Mouse (Mus musculus) intestine, embryonic 14.5 days (tissue): ENCODE results near the gene Fam187a. TPM values are rescaled to one million over a fixed set of nuclear protein-coding genes. Genes with fewer than 3 reads are reported as not detected.

Source experiments
- ATAC-seq: fragments of 200-750 bp; cut with Nextera tagmentation; replicated peaks from 2 replicates; pipeline ENCODE4 v1.8.0; 2017; ENCODE audit warnings: low read depth, moderate number of reproducible peaks, moderate TSS enrichment, moderate library complexity; ENCODE audit not compliant: low FRiP score, low TSS enrichment
- DNase-seq: peaks from one replicate; pipeline ENCODE4 v3.0.0-alpha.2; 2018; ENCODE audit warnings: low spot score
- H3K27ac ChIP-seq: fragments of 300-500 bp; sonication (generic); 2 replicates; pipeline ENCODE4 v1.5.1; 2014; ENCODE audit warnings: low read depth, mild to moderate bottlenecking, control low read depth
- H3K27me3 ChIP-seq: fragments of 300-500 bp; sonication (generic); replicated peaks from 2 replicates; pipeline ENCODE4 v1.6.1; 2014; ENCODE audit warnings: low read length, control low read depth; ENCODE audit not compliant: control insufficient read depth, insufficient read depth
- H3K36me3 ChIP-seq: fragments of 300-500 bp; sonication (generic); 2 replicates; pipeline ENCODE4 v1.6.1; 2014; ENCODE audit warnings: low read length, control low read depth; ENCODE audit not compliant: control insufficient read depth, insufficient read depth
- H3K4me1 ChIP-seq: fragments of 300-500 bp; sonication (generic); replicated peaks from 2 replicates; pipeline ENCODE4 v1.6.1; 2014; ENCODE audit warnings: low read length, control low read depth, mixed read lengths; ENCODE audit not compliant: control insufficient read depth, insufficient read depth
- H3K4me2 ChIP-seq: fragments of 300-500 bp; sonication (generic); 2 replicates; pipeline ENCODE4 v1.6.1; 2014; ENCODE audit warnings: low read length
- H3K4me3 ChIP-seq: fragments of 300-500 bp; sonication (generic); 2 replicates; pipeline ENCODE4 v1.5.1; 2014; ENCODE audit warnings: low read depth, low read length, control low read depth, mixed read lengths
- H3K9ac ChIP-seq: fragments of 300-500 bp; sonication (generic); 2 replicates; pipeline ENCODE4 v1.6.1; 2014; ENCODE audit warnings: mild to moderate bottlenecking, low read length
- H3K9me3 ChIP-seq: fragments of 300-500 bp; sonication (generic); 2 replicates; pipeline ENCODE4 v1.6.1; 2016; ENCODE audit warnings: low read length, control low read depth; ENCODE audit not compliant: control insufficient read depth
- WGBS: fragments of 180-500 bp; shearing (Covaris S2); extraction: QIAGEN DNeasy Blood & Tissue Kit; methylation state at CpG from one replicate; pipeline ENCODE4 v1.1.7; 2014; 5-methylcytosine and 5-hydroxymethylcytosine counted together
- polyA plus RNA-seq: library from polyadenylated mRNA; unstranded; fragments of >200 nt; fragmentation: Nextera tagmentation; extraction: Ambion mirVana; gene quantifications from 2 replicates; pipeline ENCODE4 v1.2.1, GENCODE M21; 2014

Fam187a gene
- polyA plus RNA-seq, 1 experiment from 2014 or later = not detected

DNA sequence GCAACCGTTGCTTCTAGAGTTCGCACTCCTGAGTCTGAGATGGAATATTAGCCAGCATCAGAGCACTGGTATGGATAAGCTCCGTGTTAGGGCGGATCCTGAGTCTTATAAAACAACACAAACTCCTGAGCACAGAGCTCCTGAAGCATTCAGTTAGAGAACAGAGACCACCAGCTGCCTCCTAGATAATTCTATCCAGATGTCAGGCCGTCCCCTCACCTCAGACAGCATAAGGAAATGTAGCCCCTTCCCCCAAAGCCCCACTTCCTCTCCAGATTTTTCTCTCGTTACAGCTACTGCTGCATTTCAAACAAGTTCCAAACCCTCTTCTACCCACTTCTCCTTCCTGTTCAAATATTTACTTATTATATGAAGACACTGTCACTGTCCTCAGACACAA, 29.0 kb upstream of the Fam187a start:
- WGBS = 78% methylated on average over 6 of the region's 6 CpGs
- no peak for DNase-seq
- H3K4me3 ChIP-seq = no peak overlapping the region
- H3K9me3 ChIP-seq = no peaks in the 10 kb centered on the region
- no peak for ATAC-seq
- H3K27ac ChIP-seq = no peak overlapping the region
- H3K9ac ChIP-seq = no peak overlapping the region
- no peaks in the 10 kb centered on the region for H3K4me1 ChIP-seq
- H3K27me3 ChIP-seq = no peaks in the 10 kb centered on the region
- peaks cover 96% of the 10 kb centered on the region for H3K36me3 ChIP-seq
- no peak overlapping the region for H3K4me2 ChIP-seq

DNA sequence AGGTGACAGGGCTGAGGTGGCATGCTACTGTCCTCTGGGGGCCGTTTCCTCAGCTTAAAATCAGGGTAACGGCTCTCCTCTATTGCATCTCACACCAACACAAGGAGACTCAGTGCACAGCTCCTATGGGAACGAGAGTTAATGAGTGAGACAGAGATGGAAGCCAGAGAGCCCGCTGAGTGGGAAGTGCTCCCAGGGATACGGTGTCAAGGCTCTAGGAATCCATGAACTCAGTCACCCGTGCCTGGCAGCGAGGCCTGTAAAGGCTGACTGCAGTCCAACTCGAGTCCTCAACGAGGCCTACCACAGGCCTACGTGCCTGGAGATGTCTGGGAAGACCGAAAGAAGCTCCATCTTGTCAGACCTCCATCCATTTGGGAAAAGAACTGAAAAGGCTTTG, 26.0 kb upstream of the Fam187a start:
- peaks cover 99% of the 10 kb centered on the region for H3K36me3 ChIP-seq

DNA sequence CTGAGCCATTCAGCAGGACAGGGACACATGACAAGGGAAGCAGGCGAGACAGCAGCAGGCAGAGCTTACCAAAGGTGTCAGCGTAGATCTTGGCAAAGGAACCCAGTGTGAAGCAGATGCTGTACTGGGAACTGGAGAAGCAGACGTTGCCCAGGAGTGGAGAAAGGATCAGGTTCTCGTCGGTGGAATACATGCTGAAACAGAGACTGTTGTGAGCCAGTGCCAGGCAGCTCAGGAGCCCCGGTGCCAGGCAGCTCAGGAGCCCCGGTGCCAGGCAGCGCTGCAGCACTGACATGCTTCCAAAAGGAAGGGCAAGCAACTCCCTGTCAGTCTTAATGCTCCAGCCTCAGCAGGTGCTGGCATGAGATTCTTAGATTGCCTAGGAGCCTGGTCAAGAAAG, 25.0 kb upstream of the Fam187a start:
- Histone ChIP-seq H3K9ac (no peak overlapping the region), H3K27me3 (no peaks in the 10 kb centered on the region), H3K36me3 (peaks cover 97% of the 10 kb centered on the region), H3K4me1 (no peaks in the 10 kb centered on the region), H3K27ac (no peak overlapping the region), H3K4me2 (no peak overlapping the region), H3K4me3 (no peak overlapping the region), H3K9me3 (no peaks in the 10 kb centered on the region)
- 91% methylated on average over 8 of the region's 8 CpGs for WGBS
- DNase-seq (no peak), ATAC-seq (no peak)

More for the DNA sequence above, 26.0 kb upstream of the Fam187a start:
- no peak overlapping the region for H3K4me3 ChIP-seq
- H3K27ac ChIP-seq = no peak overlapping the region
- no peaks in the 10 kb centered on the region for H3K4me1 ChIP-seq
- no peaks in the 10 kb centered on the region for H3K27me3 ChIP-seq
- H3K9me3 ChIP-seq = no peaks in the 10 kb centered on the region
- no peak overlapping the region for H3K4me2 ChIP-seq
- ATAC-seq = no peak
- H3K9ac ChIP-seq = no peak overlapping the region
- WGBS = 93% methylated on average over 11 of the region's 11 CpGs
- no peak for DNase-seq

DNA sequence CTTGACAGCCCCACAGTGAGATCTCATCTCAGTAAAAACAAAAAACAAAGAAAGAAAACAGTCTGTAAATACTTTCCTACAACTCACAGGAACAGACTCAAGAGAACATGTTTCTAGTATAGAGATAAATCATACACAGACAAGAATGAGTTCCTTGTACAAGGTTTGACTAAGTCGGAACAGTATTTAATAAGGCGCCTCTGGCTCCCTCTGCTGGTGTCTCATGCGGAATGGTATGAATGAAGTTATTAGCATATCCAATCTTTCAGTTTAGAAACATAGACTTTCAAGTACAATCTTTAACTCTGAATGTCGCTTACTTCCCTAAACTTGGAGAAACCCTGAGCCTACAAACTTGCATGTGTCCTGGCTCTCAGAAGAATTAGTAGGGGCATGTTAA, 20.7 kb upstream of the Fam187a start:
- Histone ChIP-seq H3K9ac (no peak overlapping the region), H3K9me3 (no peaks in the 10 kb centered on the region), H3K4me2 (no peak overlapping the region), H3K4me1 (no peaks in the 10 kb centered on the region), H3K4me3 (no peak overlapping the region), H3K27me3 (no peaks in the 10 kb centered on the region), H3K27ac (no peak overlapping the region), H3K36me3 (peaks cover 95% of the 10 kb centered on the region)
- 31% methylated on average over 4 of the region's 4 CpGs for WGBS
- ATAC-seq (no peak), DNase-seq (peak; percentile 88)

- no peak overlapping the region for H3K4me2 ChIP-seq
- ATAC-seq (no peak), DNase-seq (no peak)
- no peak overlapping the region for H3K4me3 ChIP-seq
- peaks cover 64% of the 10 kb centered on the region for H3K36me3 ChIP-seq
- H3K27me3 ChIP-seq = no peaks in the 10 kb centered on the region
- H3K27ac ChIP-seq = no peak overlapping the region
- 88% methylated on average over 7 of the region's 7 CpGs for WGBS
- H3K9ac ChIP-seq = no peak overlapping the region
- no peaks in the 10 kb centered on the region for H3K9me3 ChIP-seq
- H3K4me1 ChIP-seq = peaks cover 7% of the 10 kb centered on the region
Measured at GRCm38 (mm10) chr11:102874801-102875334, 10.1 kb upstream of the Fam187a start.

DNA sequence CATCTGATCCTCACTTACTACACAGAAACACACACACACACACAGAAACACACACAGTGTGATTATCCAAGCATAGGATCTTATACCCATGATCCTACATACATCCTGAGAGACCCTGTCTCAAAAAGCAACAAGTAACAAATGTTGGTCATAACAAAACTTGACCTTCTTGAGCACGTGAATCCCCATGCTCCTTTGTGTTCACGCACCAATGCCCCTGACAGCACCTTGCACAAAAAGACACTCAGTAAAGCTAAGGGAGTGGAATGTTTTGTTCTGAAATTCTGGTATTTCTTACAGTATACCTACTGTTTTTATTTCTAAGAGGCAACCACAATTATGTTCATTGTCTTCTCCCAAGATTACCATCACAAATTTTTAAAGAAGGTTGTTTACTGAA, 5.4 kb upstream of the Fam187a start:
- Histone ChIP-seq H3K36me3 (peaks cover 32% of the 10 kb centered on the region), H3K9ac (peak overlapping the region; percentile 69; the same call in 1 of the 2 replicates), H3K4me2 (peak overlapping the region; percentile 80), H3K4me1 (peaks cover 12% of the 10 kb centered on the region), H3K9me3 (no peaks in the 10 kb centered on the region), H3K27ac (no peak overlapping the region), H3K27me3 (no peaks in the 10 kb centered on the region), H3K4me3 (no peak overlapping the region)
- ATAC-seq (no peak), DNase-seq (no peak)
- 91% methylated on average over 2 of the region's 2 CpGs for WGBS

- under 1% methylated on average over 62 of the region's 62 CpGs for WGBS
Measured at GRCm38 (mm10) chr11:102880585-102881313, 4.2 kb upstream of the Fam187a start, which contains the start of the genes Eftud2 and Ccdc103. Gene Eftud2 (minus strand): TSS chr11:102880985. Gene Ccdc103 (plus strand): TSS chr11:102881204.

DNA sequence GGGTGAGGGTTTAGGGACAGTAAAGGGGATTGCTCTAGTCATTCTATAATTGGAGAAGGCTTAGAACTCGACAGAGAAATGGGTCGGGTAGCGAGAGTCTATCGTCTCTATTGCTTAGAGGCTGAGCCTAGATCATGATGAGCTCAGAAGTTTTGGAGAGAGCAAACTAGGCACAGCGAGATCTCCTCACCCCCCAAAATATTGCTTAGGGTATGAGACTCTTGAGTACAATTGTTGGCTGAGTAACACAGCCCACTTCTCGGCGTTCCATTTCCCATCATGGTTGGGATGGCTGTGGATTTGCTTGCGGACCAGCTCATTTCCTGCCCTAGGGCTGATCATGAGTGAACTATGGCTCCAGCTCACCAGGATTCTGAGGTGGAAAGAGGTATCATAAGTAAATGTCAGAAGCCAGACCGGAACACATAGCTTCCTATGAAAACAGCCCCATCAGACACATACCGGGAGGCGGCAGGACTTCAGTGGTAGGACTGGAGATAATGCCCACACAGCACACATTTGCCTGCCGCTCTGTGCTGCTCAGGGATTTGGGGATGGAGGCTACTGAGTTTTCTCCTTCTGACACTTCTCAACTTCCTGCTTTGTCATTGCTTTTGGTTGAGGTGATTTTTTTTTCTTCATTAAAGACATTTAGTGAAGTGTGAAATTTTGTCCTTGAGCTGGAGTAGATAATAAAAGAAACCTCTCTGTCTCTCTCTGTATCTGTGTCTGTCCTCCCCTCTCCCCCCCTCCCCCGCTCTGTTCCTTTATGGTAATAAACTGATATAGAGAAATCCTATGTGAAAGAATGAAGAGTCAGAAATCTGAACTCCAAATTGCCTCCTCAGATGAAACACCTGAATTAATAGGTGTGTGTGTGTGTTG, 3.4 kb upstream of the Fam187a start:
- H3K27ac ChIP-seq = peak overlapping the region; percentile 90; the same call in 1 of the 2 replicates
- WGBS = 16% methylated on average over 13 of the region's 13 CpGs
- H3K9ac ChIP-seq = peak overlapping the region; percentile 69

More at GRCm38 (mm10) chr11:102880585-102881313, 4.2 kb upstream of the Fam187a start, which contains the start of the genes Eftud2 and Ccdc103:
- H3K9ac ChIP-seq = peak within 1 kb of the TSS; percentile 69
- H3K27ac ChIP-seq = peak within 1 kb of the TSS; percentile 90
- H3K4me2 ChIP-seq = peak within 1 kb of the TSS; percentile 80
- H3K9me3 ChIP-seq = no peaks in the 10 kb centered on the region
- H3K4me3 ChIP-seq = peak within 1 kb of the TSS; percentile 62
- H3K4me1 ChIP-seq = peaks cover 15% of the 10 kb centered on the region
- H3K36me3 ChIP-seq = peaks cover 20% of the 10 kb centered on the region
- DNase-seq (peak; percentile 99), ATAC-seq (peak; percentile 92)
- no peaks in the 10 kb centered on the region for H3K27me3 ChIP-seq

More for the DNA sequence above, 3.4 kb upstream of the Fam187a start:
- Histone ChIP-seq H3K4me3 (peak overlapping the region; percentile 62), H3K4me2 (peak overlapping the region; percentile 80), H3K36me3 (peaks cover 12% of the 10 kb centered on the region), H3K27me3 (0 out of 2 replicates have a peak, but pooled peaks cover 1% of the 10 kb centered on the region), H3K4me1 (peaks cover 15% of the 10 kb centered on the region), H3K9me3 (no peaks in the 10 kb centered on the region)
- ATAC-seq = no peak
- DNase-seq = no peak
